Mouse (Mus musculus): ENCODE data around the gene Ntng2.

The Ntng2 gene

GRCm38 (mm10) chr2:29252599-29253204 is at the start of gene Ntng2:
Gene Ntng2, minus strand, starts transcription at chr2:29253005.
- DNase-seq (ENCODE audit: low spot score) = no peak

- DNase-seq (ENCODE audit: low spot score) = no peak
Measured at GRCm38 (mm10) chr2:29295557-29295956, 42.8 kb upstream of the Ntng2 start.

- no peak for DNase-seq (ENCODE audit: low spot score)
Measured at GRCm38 (mm10) chr2:29287651-29288050, 34.8 kb upstream of the Ntng2 start.

- no peak for DNase-seq (ENCODE audit: low spot score)
Measured at GRCm38 (mm10) chr2:29277703-29278121, 24.9 kb upstream of the Ntng2 start.

- DNase-seq (ENCODE audit: low spot score) = no peak
Measured at GRCm38 (mm10) chr2:29271803-29272518, 19.2 kb upstream of the Ntng2 start.

- no peak for DNase-seq (ENCODE audit: low spot score)
Measured at GRCm38 (mm10) chr2:29271098-29271497, 18.3 kb upstream of the Ntng2 start.

- no peak for DNase-seq (ENCODE audit: low spot score)
Measured at GRCm38 (mm10) chr2:29266810-29267209, 14.0 kb upstream of the Ntng2 start.

GRCm38 (mm10) chr2:29262436-29262915 is 9.7 kb upstream of the Ntng2 start:
- no peak for DNase-seq (ENCODE audit: low spot score)

GRCm38 (mm10) chr2:29261126-29261525 is 8.3 kb upstream of the Ntng2 start:
- no peak for DNase-seq (ENCODE audit: low spot score)

GRCm38 (mm10) chr2:29253205-29253865 is 530 bp upstream of the Ntng2 start:
- DNase-seq (ENCODE audit: low spot score) = no peak

- DNase-seq (ENCODE audit: low spot score) = no peak
Measured at GRCm38 (mm10) chr2:29252059-29252598, 676 bp downstream of the Ntng2 start.

- DNase-seq (ENCODE audit: low spot score) = no peak
Measured at GRCm38 (mm10) chr2:29251095-29252058, 1.4 kb downstream of the Ntng2 start.

GRCm38 (mm10) chr2:29250263-29251094 is 2.3 kb downstream of the Ntng2 start:
- no peak for DNase-seq (ENCODE audit: low spot score)

GRCm38 (mm10) chr2:29249852-29250251 is 3.0 kb downstream of the Ntng2 start:
- no peak for DNase-seq (ENCODE audit: low spot score)

GRCm38 (mm10) chr2:29248551-29248950 is 4.3 kb downstream of the Ntng2 start:
- DNase-seq (ENCODE audit: low spot score) = no peak

- DNase-seq (ENCODE audit: low spot score) = no peak
Measured at GRCm38 (mm10) chr2:29247386-29247785, 5.4 kb downstream of the Ntng2 start.

GRCm38 (mm10) chr2:29246891-29247290 is 5.9 kb downstream of the Ntng2 start:
- DNase-seq (ENCODE audit: low spot score) = no peak

GRCm38 (mm10) chr2:29246275-29246674 is 6.5 kb downstream of the Ntng2 start:
- DNase-seq (ENCODE audit: low spot score) = no peak

- no peak for DNase-seq (ENCODE audit: low spot score)
Measured at GRCm38 (mm10) chr2:29245341-29245779, 7.4 kb downstream of the Ntng2 start.

- peak; percentile 63 for DNase-seq (ENCODE audit: low spot score)
Measured at GRCm38 (mm10) chr2:29239329-29239728, 13.5 kb downstream of the Ntng2 start.

- peak; percentile 52 for DNase-seq (ENCODE audit: low spot score)
Measured at GRCm38 (mm10) chr2:29237623-29238022, 15.2 kb downstream of the Ntng2 start.

Data from left cerebral cortex, adult 11 months (tissue).